Mouse (Mus musculus) stomach, embryonic 16.5 days (tissue): ENCODE measurements at regions not wholly inside any gene's neighbourhood (a gene's known extent, or its start where the extent isn't known, plus 50 kb on each side); places are given as distances from the start of the nearest gene placed in this dataset.
"Not testable (repeated sequence)": the region's sequence is repeated elsewhere in the genome, so short reads cannot be mapped to it uniquely, and the experiment has no call there.

Source experiments
- ATAC-seq: fragments of 200-750 bp; cut with Nextera tagmentation; 2 replicates; pipeline ENCODE4 v1.8.0; 2017; ENCODE audit warnings: moderate number of reproducible peaks, moderate TSS enrichment; ENCODE audit not compliant: insufficient read depth, low FRiP score
- H3K27ac ChIP-seq: fragments of 300-500 bp; sonication (generic); 2 replicates; pipeline ENCODE4 v1.5.1; 2014; ENCODE audit warnings: low read length
- H3K27me3 ChIP-seq: fragments of 300-500 bp; sonication (generic); 2 replicates; pipeline ENCODE4 v1.6.1; 2014; ENCODE audit warnings: low read length, control low read depth, mixed read lengths; ENCODE audit not compliant: control insufficient read depth, insufficient read depth
- H3K36me3 ChIP-seq: fragments of 300-500 bp; sonication (generic); 2 replicates; pipeline ENCODE4 v1.6.1; 2014; ENCODE audit warnings: low read length; ENCODE audit not compliant: control insufficient read depth, insufficient read depth
- H3K4me1 ChIP-seq: fragments of 300-500 bp; sonication (generic); 2 replicates; pipeline ENCODE4 v1.6.1; 2014; ENCODE audit warnings: low read length, control low read depth, mixed read lengths; ENCODE audit not compliant: control insufficient read depth, insufficient read depth
- H3K4me2 ChIP-seq: fragments of 300-500 bp; sonication (generic); 2 replicates; pipeline ENCODE4 v1.6.1; 2014; ENCODE audit warnings: low read depth, low read length, mixed read lengths
- H3K4me3 ChIP-seq: fragments of 300-500 bp; sonication (generic); replicated peaks from 2 replicates; pipeline ENCODE4 v1.5.1; 2014; ENCODE audit warnings: mild to moderate bottlenecking, low read length
- H3K9ac ChIP-seq: fragments of 300-500 bp; sonication (generic); 2 replicates; pipeline ENCODE4 v1.6.1; 2014; ENCODE audit warnings: low read length
- H3K9me3 ChIP-seq: fragments of 300-500 bp; sonication (generic); replicated peaks from 2 replicates; pipeline ENCODE4 v1.6.1; 2016; ENCODE audit warnings: low read length, control low read depth; ENCODE audit not compliant: control insufficient read depth
- WGBS: fragments of 180-500 bp; shearing (Covaris S2); extraction: QIAGEN DNeasy Blood & Tissue Kit; methylation state at CpG from one replicate; pipeline ENCODE4 v1.1.7; 2014; 5-methylcytosine and 5-hydroxymethylcytosine counted together

DNA sequence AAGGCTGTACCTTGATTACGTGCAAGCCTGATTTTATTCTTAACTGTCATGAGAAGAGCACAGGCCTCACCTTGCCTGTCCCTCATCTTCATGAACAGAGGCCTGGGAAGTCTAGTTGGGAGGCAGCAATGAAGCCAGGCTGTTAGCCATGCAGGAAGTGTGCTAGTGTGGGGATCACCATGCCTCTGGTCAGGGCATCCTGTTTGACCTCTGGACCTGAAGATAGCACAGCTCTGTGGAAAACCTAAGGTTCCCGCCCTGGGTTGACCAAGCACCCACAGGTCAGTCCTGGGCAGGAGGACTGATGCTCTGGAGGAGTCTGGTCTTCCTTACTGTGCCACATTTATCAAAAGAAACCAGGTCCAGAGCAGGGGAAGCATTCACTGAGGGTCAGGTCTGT is 157.6 kb downstream of the Gm906 start:
- Histone ChIP-seq H3K27ac (no peak overlapping the region), H3K27me3 (no peaks in the 10 kb centered on the region), H3K4me3 (no peak overlapping the region), H3K9me3 (no peaks in the 10 kb centered on the region), H3K4me2 (no peak overlapping the region), H3K4me1 (no peaks in the 10 kb centered on the region), H3K36me3 (no peaks in the 10 kb centered on the region), H3K9ac (no peak overlapping the region)
- ATAC-seq, result no peak
- 55% methylated on average over 2 of the region's 2 CpGs for WGBS

DNA sequence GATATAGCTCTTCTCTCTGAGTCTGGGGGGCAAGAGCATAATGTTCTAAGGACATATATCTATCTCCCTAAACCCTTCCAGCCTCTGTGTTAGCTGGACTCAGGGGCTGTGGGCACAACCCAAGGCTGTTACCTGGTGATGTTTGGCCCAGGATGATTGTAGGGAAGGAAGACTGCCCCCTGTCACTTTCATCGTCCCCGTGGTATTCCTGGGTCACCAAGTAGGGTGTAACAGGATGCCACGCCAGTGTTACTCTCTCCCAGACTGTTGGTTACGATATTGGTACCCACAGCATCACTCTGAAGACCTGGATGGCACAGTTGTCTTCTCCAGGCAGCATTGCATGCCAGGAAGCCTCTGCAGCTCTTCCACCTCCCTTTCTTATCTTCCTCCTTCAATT is 185.3 kb downstream of the Gm906 start:
- ATAC-seq, result no peak
- H3K27ac ChIP-seq, result no peak overlapping the region

DNA sequence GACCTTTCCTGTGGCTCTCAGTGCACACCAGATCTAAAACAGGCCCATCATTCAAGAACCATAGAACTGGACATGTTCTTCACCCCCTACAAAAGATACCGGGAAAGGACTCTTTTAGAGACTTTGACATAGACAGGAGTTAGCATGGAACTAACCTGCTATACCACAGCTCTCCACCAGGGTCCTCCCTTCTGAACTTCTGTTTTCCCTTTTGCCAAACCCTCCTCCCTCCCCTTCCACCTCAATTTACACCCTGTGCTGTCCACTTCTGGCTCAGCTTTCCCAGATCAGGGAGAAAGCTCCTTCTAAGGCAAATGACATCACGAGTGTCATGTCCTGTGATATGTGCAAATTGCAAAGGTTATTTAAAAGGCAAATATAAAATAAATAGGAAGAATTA is 185.7 kb downstream of the Gm906 start:
- not testable (repeated sequence) for H3K4me1 ChIP-seq, H3K4me2 ChIP-seq, H3K27ac ChIP-seq, ATAC-seq, H3K27me3 ChIP-seq, H3K36me3 ChIP-seq, H3K9ac ChIP-seq, H3K4me3 ChIP-seq, H3K9me3 ChIP-seq
- WGBS, result 65% methylated on average over 2 of the region's 2 CpGs

More for the DNA sequence above, 185.3 kb downstream of the Gm906 start:
- Histone ChIP-seq H3K4me1 (no peaks in the 10 kb centered on the region), H3K9ac (no peak overlapping the region), H3K4me2 (no peak overlapping the region), H3K36me3 (no peaks in the 10 kb centered on the region), H3K27me3 (no peaks in the 10 kb centered on the region), H3K9me3 (no peaks in the 10 kb centered on the region), H3K4me3 (no peak overlapping the region)
- 74% methylated on average over 4 of the region's 4 CpGs for WGBS

DNA sequence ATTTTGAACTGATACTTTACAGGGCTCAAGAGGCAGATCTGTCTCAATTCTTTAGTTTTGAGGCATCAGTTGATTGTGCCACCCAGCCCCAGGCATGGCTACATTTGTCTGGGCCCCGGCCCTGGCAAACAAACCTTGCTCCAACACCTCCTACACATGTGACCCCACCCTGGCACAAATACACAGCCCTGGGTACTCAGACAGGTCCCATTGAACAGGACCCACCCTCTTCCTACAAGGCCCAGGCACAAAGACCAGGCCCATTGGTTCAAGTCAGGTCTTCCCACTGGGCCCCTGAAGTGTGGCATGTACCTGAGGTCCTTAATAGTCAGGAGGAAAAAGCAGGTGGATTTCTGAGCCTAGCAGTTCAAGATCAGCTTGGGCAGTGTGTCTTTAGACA is 190.4 kb downstream of the Gm906 start:
- not testable (repeated sequence) for H3K4me2 ChIP-seq, H3K36me3 ChIP-seq, H3K9ac ChIP-seq, H3K4me1 ChIP-seq, H3K9me3 ChIP-seq, H3K27ac ChIP-seq, H3K4me3 ChIP-seq, H3K27me3 ChIP-seq
- peak; percentile 47; the same call in 1 of the 2 replicates for ATAC-seq
- WGBS, result 61% methylated on average over 1 of the region's 1 CpGs

DNA sequence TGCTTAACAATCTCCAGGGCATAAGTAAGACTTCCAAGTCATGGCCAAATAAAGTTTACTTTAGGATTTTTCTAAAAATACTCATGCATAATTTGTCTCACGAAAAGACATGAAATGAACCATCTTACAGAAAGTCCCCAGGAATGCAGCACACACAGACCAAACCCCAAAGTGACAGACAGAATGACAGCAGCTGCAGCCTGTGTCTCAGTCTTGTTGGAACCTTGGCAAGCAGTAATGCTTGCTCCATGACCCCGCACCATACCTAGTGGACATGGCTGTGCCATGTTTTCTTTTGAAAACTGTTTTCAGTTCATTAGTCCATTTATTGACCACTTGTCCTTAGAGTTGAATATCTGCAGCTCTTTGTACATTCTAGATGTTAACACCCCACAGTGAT is 191.1 kb downstream of the Gm906 start:
- H3K9me3 ChIP-seq, H3K27me3 ChIP-seq, H3K4me2 ChIP-seq, H3K9ac ChIP-seq, H3K27ac ChIP-seq, H3K4me3 ChIP-seq, H3K36me3 ChIP-seq, ATAC-seq, H3K4me1 ChIP-seq: not testable (repeated sequence)
- 59% methylated on average over 2 of the region's 2 CpGs for WGBS

DNA sequence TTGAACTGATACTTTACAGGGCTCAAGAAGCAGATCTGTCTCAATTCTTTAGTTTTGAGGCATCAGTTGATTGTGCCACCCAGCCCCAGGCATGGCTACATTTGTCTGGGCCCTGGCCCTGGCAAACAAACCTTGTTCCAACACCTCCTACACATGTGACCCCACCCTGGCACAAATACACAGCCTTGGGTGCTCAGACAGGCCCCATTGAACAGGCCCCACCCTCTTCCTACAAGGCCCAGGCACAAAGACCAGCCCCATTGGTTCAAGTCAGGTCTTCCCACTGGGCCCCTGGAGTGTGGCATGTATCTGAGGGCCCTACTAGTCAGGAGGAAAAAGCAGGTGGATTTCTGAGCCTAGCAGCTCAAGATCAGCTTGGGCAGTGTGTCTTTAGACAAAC is 198.4 kb downstream of the Gm906 start:
- not testable (repeated sequence) for H3K4me3 ChIP-seq, H3K27me3 ChIP-seq, H3K36me3 ChIP-seq, H3K4me2 ChIP-seq, H3K9me3 ChIP-seq, H3K9ac ChIP-seq, H3K4me1 ChIP-seq, H3K27ac ChIP-seq
- peak; percentile 33 for ATAC-seq

DNA sequence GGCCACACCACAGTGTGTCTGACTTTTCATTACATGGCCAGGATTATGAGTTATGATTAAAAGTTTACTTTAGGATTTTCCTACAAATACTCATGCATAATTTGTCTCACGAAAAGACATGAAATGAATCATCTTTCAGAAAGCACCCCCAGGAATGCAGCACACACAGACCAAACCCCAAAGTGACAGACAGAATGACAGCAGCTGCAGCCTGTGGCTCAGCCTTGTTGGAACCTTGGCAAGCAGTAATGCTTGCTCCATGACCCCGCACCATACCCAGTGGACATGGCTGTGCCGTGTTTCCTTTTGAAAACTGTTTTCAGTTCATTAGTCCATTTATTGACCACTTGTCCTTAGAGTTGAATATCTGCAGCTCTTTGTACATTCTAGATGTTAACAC is 199.0 kb downstream of the Gm906 start:
- not testable (repeated sequence) for H3K4me2 ChIP-seq, H3K27ac ChIP-seq, H3K27me3 ChIP-seq, H3K4me1 ChIP-seq, H3K9ac ChIP-seq, H3K9me3 ChIP-seq, H3K36me3 ChIP-seq, ATAC-seq, H3K4me3 ChIP-seq
- 68% methylated on average over 3 of the region's 3 CpGs for WGBS

DNA sequence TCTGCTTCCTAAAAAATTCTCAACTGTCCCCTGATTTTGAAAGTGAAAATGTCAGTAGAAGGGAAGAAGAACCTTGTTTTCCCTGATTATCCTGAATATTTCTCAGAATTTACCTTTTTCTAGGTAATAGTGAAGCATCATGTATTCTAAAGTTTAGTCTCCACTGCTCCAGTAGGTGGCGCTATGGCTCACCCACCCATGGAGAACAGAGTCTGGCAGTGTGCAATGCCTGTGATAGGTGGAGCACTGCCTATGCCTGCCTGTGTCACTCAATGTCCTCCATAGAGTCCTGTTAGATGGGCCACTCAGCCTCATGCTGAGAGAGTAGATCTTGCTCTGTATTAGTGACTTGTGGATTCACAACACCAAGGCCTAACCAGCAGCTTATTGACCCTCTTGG is 218.4 kb downstream of the Gm906 start:
- no peaks in the 10 kb centered on the region for H3K9me3 ChIP-seq
- no peak for ATAC-seq
- WGBS, result 33% methylated on average over 1 of the region's 1 CpGs
- H3K9ac ChIP-seq, result no peak overlapping the region
- H3K4me2 ChIP-seq, result no peak overlapping the region
- no peaks in the 10 kb centered on the region for H3K4me1 ChIP-seq
- H3K36me3 ChIP-seq, result no peaks in the 10 kb centered on the region
- no peak overlapping the region for H3K27ac ChIP-seq
- H3K4me3 ChIP-seq, result no peak overlapping the region
- no peaks in the 10 kb centered on the region for H3K27me3 ChIP-seq

DNA sequence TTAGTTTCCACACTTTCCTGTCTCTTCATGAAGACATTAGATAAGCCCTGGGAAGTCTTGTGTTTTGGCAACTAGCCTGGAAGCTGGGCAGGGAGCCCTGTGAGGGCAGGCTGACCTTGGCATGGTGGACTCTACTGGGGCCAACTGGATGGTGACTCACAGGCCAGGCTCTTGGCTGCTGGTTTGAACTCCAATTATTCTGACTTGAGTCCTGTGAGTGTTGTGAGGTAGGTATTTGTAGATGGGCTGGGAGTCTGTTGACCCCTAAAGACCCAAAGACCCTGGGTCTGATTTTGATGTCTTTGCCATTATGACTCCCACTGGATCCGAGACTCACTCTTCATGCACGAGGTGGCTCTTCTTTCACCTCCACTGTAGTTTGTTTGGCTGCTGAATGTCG is 208.9 kb upstream of the Gm30302 start:
- ATAC-seq, H3K4me2 ChIP-seq, H3K9ac ChIP-seq, H3K4me1 ChIP-seq, H3K27me3 ChIP-seq, H3K9me3 ChIP-seq, H3K27ac ChIP-seq, H3K4me3 ChIP-seq, H3K36me3 ChIP-seq: not testable (repeated sequence)
- 84% methylated on average over 3 of the region's 3 CpGs for WGBS

DNA sequence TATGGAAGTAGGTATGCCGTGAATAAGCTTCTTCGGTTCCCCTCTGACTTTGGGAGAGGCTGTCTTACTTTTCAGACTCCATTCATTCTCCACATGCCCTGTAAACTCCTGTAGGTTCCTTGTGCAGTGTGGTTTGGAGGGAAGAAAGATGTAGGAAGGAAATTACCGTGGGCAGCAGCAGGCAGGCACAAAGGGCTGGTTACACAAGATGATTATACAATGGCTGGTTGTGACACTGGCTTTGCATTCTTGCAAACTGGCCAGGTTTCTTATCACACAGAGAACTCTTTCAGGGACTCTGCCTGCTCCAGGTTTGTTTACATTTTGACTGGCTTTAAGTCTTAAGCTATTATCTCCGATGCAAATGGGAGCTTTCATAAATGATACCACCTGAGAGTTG is 167.3 kb upstream of the Gm30302 start:
- H3K4me3 ChIP-seq, ATAC-seq, H3K27ac ChIP-seq, H3K36me3 ChIP-seq, H3K9ac ChIP-seq, H3K9me3 ChIP-seq, H3K4me1 ChIP-seq, H3K27me3 ChIP-seq, H3K4me2 ChIP-seq: not testable (repeated sequence)
- 54% methylated on average over 3 of the region's 4 CpGs for WGBS
